Mouse (Mus musculus): ENCODE results near the gene Zfp36l2. TPM values are rescaled to one million over a fixed set of nuclear protein-coding genes. Genes with fewer than 3 reads are reported as not detected.

Zfp36l2 gene
- polyA plus RNA-seq (2012; rRNA removed) = 15.7 and 22.3 TPM in 2 replicates

DNA sequence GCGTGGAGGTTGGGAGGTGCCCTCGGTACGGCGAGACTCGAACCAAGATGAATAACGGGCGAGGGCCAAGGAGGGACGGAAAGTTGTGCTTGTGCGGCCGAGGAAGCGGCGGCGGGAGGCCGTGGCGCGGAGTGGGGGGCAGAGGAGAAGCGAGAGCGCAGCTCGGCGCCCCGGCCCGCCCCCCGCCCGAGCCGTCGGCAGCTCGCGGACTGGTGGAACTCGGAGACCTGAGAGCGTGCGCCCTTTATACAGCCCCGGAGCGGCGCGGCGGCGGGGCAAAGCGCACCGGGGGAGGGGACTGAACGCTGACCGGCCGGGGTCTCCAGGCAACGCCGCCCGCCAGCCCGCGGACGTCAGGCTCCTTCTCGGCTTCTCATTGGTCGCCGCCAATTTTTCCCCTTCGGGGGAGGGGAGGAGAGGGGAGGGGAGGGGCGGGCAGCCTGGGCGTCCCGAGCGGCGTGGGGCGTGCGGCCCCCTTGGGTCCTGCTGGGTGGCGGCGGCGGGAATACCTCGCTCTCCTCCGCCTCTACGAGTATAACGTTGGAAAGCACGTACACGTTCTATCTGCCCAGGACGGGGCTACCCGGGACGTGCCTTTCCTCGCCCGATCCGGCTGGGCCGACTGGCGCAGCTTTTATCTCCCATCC is at the start of gene Zfp36l2:
Zfp36l2 (minus strand) TSS at position 221 of the 647 bp plus-strand sequence.

